Mouse (Mus musculus) heart, embryonic 14.5 days (tissue): ENCODE measurements at regions not wholly inside any gene's neighbourhood (a gene's known extent, or its start where the extent isn't known, plus 50 kb on each side); places are given as distances from the start of the nearest gene placed in this dataset.

Experiments
- ATAC-seq: fragments of 200-750 bp; cut with Nextera tagmentation; 2 replicates; pipeline ENCODE4 v1.8.0; 2017; ENCODE audit warnings: low read depth, moderate TSS enrichment; ENCODE audit not compliant: insufficient number of reproducible peaks, insufficient read depth, low FRiP score
- H3K27ac ChIP-seq, 2 experiments: fragments of 200-500 bp in 1 of 2; fragments of 300-500 bp in 1 of 2; sonication (generic) in 1 of 2; replicated peaks in 1 of 2; 2 replicates each; pipeline ENCODE4 v1.5.1; 2012 to 2014; ENCODE audit warnings: low read depth in 2 of 2, low read length in 2 of 2, control low read depth in 1 of 2, mild to moderate bottlenecking in 1 of 2, mixed read lengths in 1 of 2; ENCODE audit not compliant: control insufficient read depth in 1 of 2, insufficient read depth in 1 of 2
- H3K27me3 ChIP-seq: fragments of 300-500 bp; sonication (generic); 2 replicates; pipeline ENCODE4 v1.6.1; 2014; ENCODE audit warnings: mild to moderate bottlenecking, low read length, control low read depth; ENCODE audit not compliant: control insufficient read depth, insufficient read depth
- H3K36me3 ChIP-seq: fragments of 300-500 bp; sonication (generic); 2 replicates; pipeline ENCODE4 v1.6.1; 2014; ENCODE audit warnings: mild to moderate bottlenecking, control low read depth, low read length, mixed read lengths; ENCODE audit not compliant: control insufficient read depth, insufficient read depth
- H3K4me1 ChIP-seq, 2 experiments: fragments of 200-500 bp in 1 of 2; fragments of 300-500 bp in 1 of 2; sonication (generic) in 1 of 2; 2 replicates each; pipeline ENCODE4 v1.6.1; 2012 to 2014; ENCODE audit warnings: low read length in 2 of 2, control low read depth in 1 of 2, mixed read lengths in 1 of 2; ENCODE audit not compliant: control insufficient read depth in 2 of 2, insufficient read depth in 2 of 2
- H3K4me2 ChIP-seq: fragments of 300-500 bp; sonication (generic); 2 replicates; pipeline ENCODE4 v1.6.1; 2014; ENCODE audit warnings: mild to moderate bottlenecking, low read length
- H3K4me3 ChIP-seq, 2 experiments: fragments of 200-500 bp in 1 of 2; fragments of 300-500 bp in 1 of 2; sonication (generic) in 1 of 2; 2 replicates each; pipeline ENCODE4 v1.5.1; 2012 to 2014; ENCODE audit warnings: low read length in 2 of 2, mild to moderate bottlenecking in 2 of 2, control low read depth in 1 of 2, low read depth in 1 of 2, moderate library complexity in 1 of 2; ENCODE audit not compliant: control insufficient read depth in 1 of 2, insufficient read depth in 1 of 2
- H3K9ac ChIP-seq: fragments of 300-500 bp; sonication (generic); 2 replicates; pipeline ENCODE4 v1.6.1; 2014; ENCODE audit warnings: mild to moderate bottlenecking, low read length
- H3K9me3 ChIP-seq: fragments of 300-500 bp; sonication (generic); 2 replicates; pipeline ENCODE4 v1.6.1; 2016; ENCODE audit warnings: low read length, control low read depth; ENCODE audit not compliant: control insufficient read depth
- WGBS: fragments of 180-500 bp; shearing (Covaris S2); extraction: QIAGEN DNeasy Blood & Tissue Kit; methylation state at CpG from one replicate; pipeline ENCODE4 v1.1.7; 2014; 5-methylcytosine and 5-hydroxymethylcytosine counted together

- Histone ChIP-seq H3K4me2 (no peak overlapping the region), H3K27ac (no peak overlapping the region), H3K36me3 (no peaks in the 10 kb centered on the region), H3K9ac (no peak overlapping the region), H3K9me3 (peaks cover 6% of the 10 kb centered on the region; the same call in 1 of the 2 replicates), H3K4me1 (peaks cover under 1 to 3% of the 10 kb centered on the region in 2 experiments), H3K4me3 (no peak overlapping the region), H3K27me3 (no peaks in the 10 kb centered on the region)
- no peak for ATAC-seq
- WGBS, result 58% methylated on average over 6 of the region's 6 CpGs
Measured at GRCm38 (mm10) chr6:94957172-94957668, 159.8 kb upstream of the Kbtbd8 start.

GRCm38 (mm10) chr6:94954580-94954979 is 162.5 kb upstream of the Kbtbd8 start:
- H3K36me3 ChIP-seq, result no peaks in the 10 kb centered on the region
- no peak overlapping the region for H3K27ac ChIP-seq
- no peaks in the 10 kb centered on the region; a peak in 1 of 4 replicates for H3K4me1 ChIP-seq
- 44% methylated on average over 2 of the region's 2 CpGs for WGBS
- H3K27me3 ChIP-seq, result no peaks in the 10 kb centered on the region
- no peak for ATAC-seq
- no peak overlapping the region for H3K4me2 ChIP-seq
- H3K9me3 ChIP-seq, result peaks cover 6% of the 10 kb centered on the region; the same call in 1 of the 2 replicates
- no peak overlapping the region for H3K9ac ChIP-seq
- no peak overlapping the region for H3K4me3 ChIP-seq

GRCm38 (mm10) chr6:94953658-94954057 is 163.4 kb upstream of the Kbtbd8 start:
- Histone ChIP-seq H3K9ac (no peak overlapping the region), H3K27me3 (no peaks in the 10 kb centered on the region), H3K36me3 (no peaks in the 10 kb centered on the region), H3K27ac (no peak overlapping the region), H3K4me1 (no peaks in the 10 kb centered on the region; a peak in 1 of 4 replicates), H3K9me3 (peaks cover 6% of the 10 kb centered on the region; the same call in 1 of the 2 replicates), H3K4me2 (no peak overlapping the region), H3K4me3 (no peak overlapping the region)
- no peak for ATAC-seq
- WGBS, result 79% methylated on average over 4 of the region's 4 CpGs

GRCm38 (mm10) chr6:94951971-94952768 is 164.9 kb upstream of the Kbtbd8 start:
- no peak overlapping the region for H3K27ac ChIP-seq
- 86% methylated on average over 7 of the region's 7 CpGs for WGBS
- no peak for ATAC-seq
- no peak overlapping the region for H3K4me3 ChIP-seq
- H3K27me3 ChIP-seq, result no peaks in the 10 kb centered on the region
- no peak overlapping the region for H3K4me2 ChIP-seq
- H3K9ac ChIP-seq, result no peak overlapping the region
- no peaks in the 10 kb centered on the region; a peak in 1 of 4 replicates for H3K4me1 ChIP-seq
- no peaks in the 10 kb centered on the region for H3K36me3 ChIP-seq
- H3K9me3 ChIP-seq, result peaks cover 6% of the 10 kb centered on the region; the same call in 1 of the 2 replicates

- H3K9ac ChIP-seq, result no peak overlapping the region
- H3K27me3 ChIP-seq, result no peaks in the 10 kb centered on the region
- H3K4me2 ChIP-seq, result no peak overlapping the region
- ATAC-seq, result no peak
- no peaks in the 10 kb centered on the region; a peak in 1 of 4 replicates for H3K4me1 ChIP-seq
- no peaks in the 10 kb centered on the region for H3K36me3 ChIP-seq
- WGBS, result 81% methylated on average over 5 of the region's 5 CpGs
- H3K27ac ChIP-seq, result no peak overlapping the region
- peaks cover 6% of the 10 kb centered on the region; the same call in 1 of the 2 replicates for H3K9me3 ChIP-seq
- H3K4me3 ChIP-seq, result no peak overlapping the region
Measured at GRCm38 (mm10) chr6:94950944-94951343, 166.1 kb upstream of the Kbtbd8 start.

GRCm38 (mm10) chr6:94950319-94950718 is 166.7 kb upstream of the Kbtbd8 start:
- H3K4me2 ChIP-seq, result no peak overlapping the region
- WGBS, result 62% methylated on average over 2 of the region's 2 CpGs

GRCm38 (mm10) chr6:94946352-94946900 is 170.6 kb upstream of the Kbtbd8 start:
- no peak overlapping the region for H3K4me2 ChIP-seq
- H3K4me3 ChIP-seq, result no peak overlapping the region
- no peak overlapping the region for H3K27ac ChIP-seq
- H3K4me1 ChIP-seq, result no peaks in the 10 kb centered on the region
- WGBS, result 82% methylated on average over 6 of the region's 6 CpGs
- no peaks in the 10 kb centered on the region for H3K36me3 ChIP-seq
- H3K27me3 ChIP-seq, result no peaks in the 10 kb centered on the region
- ATAC-seq, result no peak
- H3K9me3 ChIP-seq, result no peaks in the 10 kb centered on the region
- no peak overlapping the region for H3K9ac ChIP-seq

More at GRCm38 (mm10) chr6:94950319-94950718, 166.7 kb upstream of the Kbtbd8 start:
- Histone ChIP-seq H3K4me1 (no peaks in the 10 kb centered on the region; a peak in 1 of 4 replicates), H3K9ac (no peak overlapping the region), H3K9me3 (peaks cover 6% of the 10 kb centered on the region; the same call in 1 of the 2 replicates), H3K4me3 (no peak overlapping the region), H3K36me3 (no peaks in the 10 kb centered on the region), H3K27me3 (no peaks in the 10 kb centered on the region), H3K27ac (no peak overlapping the region)
- no peak for ATAC-seq
